Mouse (Mus musculus) kidney, postnatal 0 days (tissue): ENCODE measurements around the gene Gm9573. TPM values are rescaled to one million over a fixed set of nuclear protein-coding genes. Genes with fewer than 3 reads are reported as not detected.
A peak's percentile ranks its signal among the peaks of the same experiment; 100 is the strongest.

Experiments used
- ATAC-seq: fragments of 200-750 bp; cut with Nextera tagmentation; replicated peaks from 2 replicates; pipeline ENCODE4 v1.8.0; 2017; ENCODE audit warnings: low read depth, moderate number of reproducible peaks, moderate TSS enrichment, moderate library complexity; ENCODE audit not compliant: low FRiP score
- DNase-seq: peaks from one replicate; pipeline ENCODE4 v3.0.0-alpha.2; 2016; ENCODE audit warnings: low spot score
- H3K27ac ChIP-seq: fragments of 300-500 bp; sonication (generic); 2 replicates; pipeline ENCODE4 v1.5.1; 2014; ENCODE audit warnings: mild to moderate bottlenecking
- H3K27me3 ChIP-seq: fragments of 300-500 bp; sonication (generic); 2 replicates; pipeline ENCODE4 v1.6.1; 2014; ENCODE audit warnings: low read length, mixed read lengths; ENCODE audit not compliant: insufficient read depth
- H3K36me3 ChIP-seq: fragments of 300-500 bp; sonication (generic); 2 replicates; pipeline ENCODE4 v1.6.1; 2014; ENCODE audit warnings: low read length, mixed read lengths; ENCODE audit not compliant: insufficient read depth
- H3K4me1 ChIP-seq: fragments of 300-500 bp; sonication (generic); replicated peaks from 2 replicates; pipeline ENCODE4 v1.6.1; 2014; ENCODE audit warnings: antibody characterized with exemption, low read length, mixed read lengths; ENCODE audit not compliant: insufficient read depth
- H3K4me2 ChIP-seq: fragments of 300-500 bp; sonication (generic); 2 replicates; pipeline ENCODE4 v1.6.1; 2014; ENCODE audit warnings: mild to moderate bottlenecking, low read length, moderate library complexity, mixed read lengths
- H3K4me3 ChIP-seq: fragments of 300-500 bp; sonication (generic); replicated peaks from 2 replicates; pipeline ENCODE4 v1.5.1; 2014; ENCODE audit warnings: low read depth, low read length
- H3K9ac ChIP-seq: fragments of 300-500 bp; sonication (generic); 2 replicates; pipeline ENCODE4 v1.6.1; 2014; ENCODE audit warnings: low read depth, low read length
- H3K9me3 ChIP-seq: fragments of 300-500 bp; sonication (generic); replicated peaks from 2 replicates; pipeline ENCODE4 v1.6.1; 2016; ENCODE audit warnings: low read length, inconsistent platforms, mixed read lengths
- CTCF ChIP-seq: IDR thresholded peaks from 2 replicates; pipeline ENCODE4 v1.5.1; 2016; ENCODE audit warnings: antibody characterized with exemption, low read depth, mild to moderate bottlenecking, moderate library complexity
- WGBS: fragments of 180-500 bp; shearing (Covaris S2); extraction: QIAGEN DNeasy Blood & Tissue Kit; methylation state at CpG from one replicate; pipeline ENCODE4 v1.1.7; 2014; 5-methylcytosine and 5-hydroxymethylcytosine counted together
- polyA plus RNA-seq: library from polyadenylated mRNA; unstranded; fragments of >200 nt; fragmentation: Nextera tagmentation; extraction: Ambion mirVana; gene quantifications from 2 replicates; pipeline ENCODE4 v1.2.1, GENCODE M21; 2015

The Gm9573 gene
- polyA plus RNA-seq, 1 experiment from 2014 or later, result not detected

GRCm38 (mm10) chr17:35638475-35639190 is 12.2 kb upstream of the Gm9573 start:
- TF ChIP-seq CTCF, result no peak
- no peaks in the 10 kb centered on the region for H3K9me3 ChIP-seq
- no peaks in the 10 kb centered on the region for H3K27me3 ChIP-seq
- no peaks in the 10 kb centered on the region for H3K36me3 ChIP-seq
- WGBS, result 22% methylated on average over 14 of the region's 14 CpGs
- DNase-seq (peak; percentile 97), ATAC-seq (peak; percentile 81)
- no peaks in the 10 kb centered on the region for H3K4me1 ChIP-seq
- H3K4me2 ChIP-seq, result 0 out of 2 replicates have a peak overlapping the region, but pooled peaks have one; percentile 4
- no peak overlapping the region for H3K27ac ChIP-seq
- no peak overlapping the region for H3K4me3 ChIP-seq
- H3K9ac ChIP-seq, result no peak overlapping the region

GRCm38 (mm10) chr17:35636363-35636762 is 9.9 kb upstream of the Gm9573 start:
- H3K36me3 ChIP-seq, result no peaks in the 10 kb centered on the region
- H3K4me3 ChIP-seq, result no peak overlapping the region
- no peaks in the 10 kb centered on the region for H3K9me3 ChIP-seq
- 39% methylated on average over 5 of the region's 5 CpGs for WGBS
- DNase-seq (peak; percentile 51), ATAC-seq (no peak)
- H3K27ac ChIP-seq, result no peak overlapping the region
- no peak overlapping the region for H3K4me2 ChIP-seq
- no peaks in the 10 kb centered on the region for H3K27me3 ChIP-seq
- no peak for TF ChIP-seq CTCF
- no peaks in the 10 kb centered on the region for H3K4me1 ChIP-seq
- H3K9ac ChIP-seq, result no peak overlapping the region

GRCm38 (mm10) chr17:35635699-35636111 is 9.3 kb upstream of the Gm9573 start:
- Histone ChIP-seq H3K4me3 (peak overlapping the region; percentile 33), H3K4me2 (peak overlapping the region; percentile 65), H3K27ac (no peak overlapping the region), H3K9ac (no peak overlapping the region), H3K4me1 (no peaks in the 10 kb centered on the region), H3K27me3 (no peaks in the 10 kb centered on the region), H3K9me3 (no peaks in the 10 kb centered on the region), H3K36me3 (no peaks in the 10 kb centered on the region)
- DNase-seq (peak; percentile 90), ATAC-seq (no peak)
- TF ChIP-seq CTCF, result peak; percentile 89
- 1% methylated on average over 15 of the region's 15 CpGs for WGBS

GRCm38 (mm10) chr17:35635202-35635601 is 8.8 kb upstream of the Gm9573 start:
- no peak for ATAC-seq
- Histone ChIP-seq H3K4me2 (no peak overlapping the region), H3K9me3 (no peaks in the 10 kb centered on the region), H3K4me3 (no peak overlapping the region), H3K9ac (no peak overlapping the region), H3K27me3 (no peaks in the 10 kb centered on the region), H3K36me3 (no peaks in the 10 kb centered on the region), H3K27ac (no peak overlapping the region), H3K4me1 (no peaks in the 10 kb centered on the region)
- peak; percentile 11; the same call in 1 of the 2 replicates for TF ChIP-seq CTCF
- DNase-seq, result no peak
- WGBS, result 92% methylated on average over 3 of the region's 3 CpGs

GRCm38 (mm10) chr17:35633992-35634391 is 7.6 kb upstream of the Gm9573 start:
- H3K4me1 ChIP-seq, result no peaks in the 10 kb centered on the region
- no peak overlapping the region for H3K27ac ChIP-seq
- peak; percentile 78 for TF ChIP-seq CTCF
- H3K9ac ChIP-seq, result no peak overlapping the region
- H3K36me3 ChIP-seq, result no peaks in the 10 kb centered on the region
- peak; percentile 74 for DNase-seq
- no peaks in the 10 kb centered on the region for H3K9me3 ChIP-seq
- ATAC-seq, result peak; percentile 73; the same call in 1 of the 2 replicates
- no peaks in the 10 kb centered on the region for H3K27me3 ChIP-seq
- H3K4me2 ChIP-seq, result no peak overlapping the region
- H3K4me3 ChIP-seq, result no peak overlapping the region
- 17% methylated on average over 1 of the region's 1 CpGs for WGBS

GRCm38 (mm10) chr17:35617127-35617526 is 9.3 kb downstream of the Gm9573 start:
- DNase-seq, result no peak
- H3K4me1 ChIP-seq, result no peaks in the 10 kb centered on the region
- H3K4me2 ChIP-seq, result no peak overlapping the region
- no peak overlapping the region for H3K4me3 ChIP-seq
- no peaks in the 10 kb centered on the region for H3K9me3 ChIP-seq
- H3K36me3 ChIP-seq, result no peaks in the 10 kb centered on the region
- 78% methylated on average over 4 of the region's 4 CpGs for WGBS
- H3K27me3 ChIP-seq, result no peaks in the 10 kb centered on the region
- H3K9ac ChIP-seq, result no peak overlapping the region
- no peak overlapping the region for H3K27ac ChIP-seq
- no peak for ATAC-seq
- no peak for TF ChIP-seq CTCF
